Mouse (Mus musculus) myocyte (in vitro differentiated cells): ENCODE measurements around the gene Pif1.

Source experiments
- CEBPB ChIP-seq: IDR thresholded peaks from 2 replicates; pipeline ENCODE4 v1.6.1; 2011; ENCODE audit warnings: mild to moderate bottlenecking, moderate library complexity; ENCODE audit not compliant: poor library complexity, insufficient read depth, severe bottlenecking
- MAX ChIP-seq: IDR thresholded peaks from one replicate; pipeline ENCODE4 v1.6.1; 2011; ENCODE audit warnings: low read depth, mild to moderate bottlenecking, control low read depth
- POLR2A ChIP-seq: IDR thresholded peaks from one replicate; pipeline ENCODE4 v1.6.1; 2011; ENCODE audit warnings: low read depth, mild to moderate bottlenecking, control low read depth, moderate library complexity; ENCODE audit not compliant: insufficient read length
- SRF ChIP-seq: IDR thresholded peaks from one replicate; pipeline ENCODE4 v1.6.1; 2011; ENCODE audit warnings: low read depth; ENCODE audit not compliant: control insufficient read depth, insufficient read length
- TCF12 ChIP-seq: IDR thresholded peaks from one replicate; pipeline ENCODE4 v1.6.1; 2011; ENCODE audit warnings: mild to moderate bottlenecking, control low read depth; ENCODE audit not compliant: poor library complexity, insufficient read depth, severe bottlenecking
- TCF3 ChIP-seq: IDR thresholded peaks from one replicate; pipeline ENCODE4 v1.6.1; 2011; ENCODE audit warnings: low read depth, control low read depth; ENCODE audit not compliant: insufficient read length
- USF1 ChIP-seq: IDR thresholded peaks from one replicate; pipeline ENCODE4 v1.6.1; 2011; ENCODE audit warnings: low read depth, mild to moderate bottlenecking, control low read depth, moderate library complexity

DNA sequence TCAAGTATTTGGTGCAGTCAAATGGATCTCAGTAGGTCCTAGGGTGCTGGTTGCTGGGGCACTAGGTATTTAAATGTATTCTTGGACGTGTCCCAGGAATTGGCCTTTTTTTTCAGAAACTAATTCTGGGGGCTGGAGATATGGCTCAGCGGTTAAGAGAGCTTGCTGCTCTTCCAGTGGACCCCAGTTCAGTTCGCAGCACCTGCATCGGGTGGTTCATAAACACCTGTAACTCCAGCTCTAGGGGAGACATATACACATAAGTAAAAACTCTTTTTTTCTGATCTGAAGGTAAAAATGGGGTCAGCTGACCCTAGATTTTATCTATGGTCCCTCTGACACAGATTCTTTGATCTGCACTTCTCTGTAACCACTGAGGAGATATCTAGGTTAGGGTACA lies 34.2 kb downstream of the Pif1 start:
- TF ChIP-seq POLR2A (no peak), SRF (no peak), CEBPB (no peak), MAX (no peak), TCF12 (no peak), USF1 (no peak), TCF3 (no peak)
